Mouse (Mus musculus) megakaryocyte progenitor cell, adult 5-6 weeks (primary cell): ENCODE measurements at regions not wholly inside any gene's neighbourhood (a gene's known extent, or its start where the extent isn't known, plus 50 kb on each side); places are given as distances from the start of the nearest gene placed in this dataset.

Source experiments
- ATAC-seq: replicated peaks from 2 replicates; pipeline ENCODE4 v1.8.0; 2016; ENCODE audit warnings: mild to moderate bottlenecking, moderate TSS enrichment, inconsistent platforms; ENCODE audit not compliant: poor library complexity

- ATAC-seq: no peak
Observed at GRCm38 (mm10) chr16:76232680-76233079, 140.9 kb downstream of the Nrip1 start.

- ATAC-seq: no peak
Observed at GRCm38 (mm10) chr16:76232174-76232573, 141.5 kb downstream of the Nrip1 start.

- no peak for ATAC-seq
Observed at GRCm38 (mm10) chr16:76230516-76231302, 142.9 kb downstream of the Nrip1 start.

GRCm38 (mm10) chr16:76228451-76228850 is 145.2 kb downstream of the Nrip1 start:
- ATAC-seq: no peak

GRCm38 (mm10) chr16:76226446-76226845 is 147.2 kb downstream of the Nrip1 start:
- peak; percentile 80 for ATAC-seq

GRCm38 (mm10) chr16:76225587-76226226 is 147.9 kb downstream of the Nrip1 start:
- ATAC-seq: no peak

- no peak for ATAC-seq
Observed at GRCm38 (mm10) chr16:76224901-76225586, 148.6 kb downstream of the Nrip1 start.

- ATAC-seq: no peak
Observed at GRCm38 (mm10) chr16:76223716-76224115, 149.9 kb downstream of the Nrip1 start.

- no peak for ATAC-seq
Observed at GRCm38 (mm10) chr16:76222960-76223359, 150.7 kb downstream of the Nrip1 start.

- ATAC-seq: no peak
Observed at GRCm38 (mm10) chr16:76220466-76220865, 153.2 kb downstream of the Nrip1 start.

- no peak for ATAC-seq
Observed at GRCm38 (mm10) chr16:76219233-76219632, 154.4 kb downstream of the Nrip1 start.

GRCm38 (mm10) chr16:76218310-76219170 is 155.1 kb downstream of the Nrip1 start:
- peak; percentile 74 for ATAC-seq

GRCm38 (mm10) chr16:76216184-76216583 is 157.4 kb downstream of the Nrip1 start:
- no peak for ATAC-seq

- no peak for ATAC-seq
Observed at GRCm38 (mm10) chr16:76215558-76215957, 158.1 kb downstream of the Nrip1 start.

GRCm38 (mm10) chr16:76201773-76202571 is 171.7 kb downstream of the Nrip1 start:
- peak; percentile 85 for ATAC-seq

- ATAC-seq: no peak
Observed at GRCm38 (mm10) chr16:76200801-76201728, 172.6 kb downstream of the Nrip1 start.

- peak; percentile 64 for ATAC-seq
Observed at GRCm38 (mm10) chr16:76200268-76200667, 173.4 kb downstream of the Nrip1 start.

- no peak for ATAC-seq
Observed at GRCm38 (mm10) chr16:76199006-76199405, 174.6 kb downstream of the Nrip1 start.

- no peak for ATAC-seq
Observed at GRCm38 (mm10) chr16:76194291-76194690, 172.2 kb upstream of the Samsn1 start.
